Mouse (Mus musculus) spleen, adult 2 months (tissue): Measurements from ENCODE around the gene Apopt1. TPM values are rescaled to one million over a fixed set of nuclear protein-coding genes. Genes with fewer than 3 reads are reported as not detected.

Experiments
- DNase-seq, 2 experiments: peaks; one replicate each; pipeline versions ENCODE4 v3.0.0 to v3.0.0-alpha.2; 2012 to 2021; ENCODE audit warnings: low spot score in 2 of 2, low read depth in 1 of 2
- H3K27ac ChIP-seq: fragments of 200-500 bp; 2 replicates; pipeline ENCODE4 v1.5.1; 2012; ENCODE audit warnings: low read length, inconsistent platforms; ENCODE audit not compliant: insufficient read depth
- H3K27me3 ChIP-seq: fragments of 200-500 bp; 2 replicates; pipeline ENCODE4 v1.6.1; 2012; ENCODE audit warnings: mild to moderate bottlenecking, moderate library complexity, low read length, inconsistent platforms; ENCODE audit not compliant: control insufficient read depth, insufficient read depth
- H3K36me3 ChIP-seq: fragments of 200-500 bp; 2 replicates; pipeline ENCODE4 v1.6.1; 2012; ENCODE audit warnings: mild to moderate bottlenecking, low read length, inconsistent platforms; ENCODE audit not compliant: control insufficient read depth, insufficient read depth
- H3K4me1 ChIP-seq: fragments of 200-500 bp; 2 replicates; pipeline ENCODE4 v1.6.1; 2011; ENCODE audit warnings: inconsistent platforms; ENCODE audit not compliant: control insufficient read depth, insufficient read depth, insufficient read length
- H3K4me3 ChIP-seq: fragments of 200-500 bp; 2 replicates; pipeline ENCODE4 v1.5.1; 2011; ENCODE audit warnings: mild to moderate bottlenecking, inconsistent platforms; ENCODE audit not compliant: insufficient read depth, insufficient read length; ENCODE audit errors: extremely low read depth
- CTCF ChIP-seq: fragments of 200-500 bp; IDR thresholded peaks from 2 replicates; pipeline ENCODE4 v1.5.1; 2011; ENCODE audit warnings: mild to moderate bottlenecking, inconsistent platforms; ENCODE audit not compliant: insufficient read depth, insufficient read length, insufficient replicate concordance; ENCODE audit errors: extremely low read depth
- POLR2A ChIP-seq: fragments of 200-500 bp; IDR thresholded peaks from 2 replicates; pipeline ENCODE4 v1.6.1; 2011; ENCODE audit warnings: low read depth, low read length, inconsistent platforms
- WGBS: fragments of 180-500 bp; shearing (Covaris S2); methylation state at CpG from one replicate; pipeline ENCODE4 v1.1.7; 2018; 5-methylcytosine and 5-hydroxymethylcytosine counted together
- polyA plus RNA-seq: library from polyadenylated mRNA; depleted of rRNA; stranded (reverse); fragments of >200 nt; gene quantifications from 2 replicates; pipeline ENCODE4 v1.2.3, GENCODE M21; 2012

Apopt1 gene
- polyA plus RNA-seq, 1 experiment: 33.3 TPM

GRCm38 (mm10) chr12:111669000-111669788, 43.9 kb upstream of the Apopt1 start:
- peak overlapping the region; percentile 18; the same call in 1 of the 2 replicates for H3K27ac ChIP-seq
- no peak for DNase-seq

GRCm38 (mm10) chr12:111669961-111670360, 43.1 kb upstream of the Apopt1 start:
- Histone ChIP-seq H3K36me3 (no peaks in the 10 kb centered on the region), H3K4me3 (no peak overlapping the region), H3K27ac (no peak overlapping the region), H3K27me3 (peaks cover 9% of the 10 kb centered on the region), H3K4me1 (peaks cover 11% of the 10 kb centered on the region)
- 76% methylated on average over 8 of the region's 8 CpGs for WGBS
- TF ChIP-seq CTCF (no peak), POLR2A (no peak)
- DNase-seq: no peak

More at GRCm38 (mm10) chr12:111669000-111669788, 43.9 kb upstream of the Apopt1 start:
- Histone ChIP-seq H3K27me3 (peaks cover 9% of the 10 kb centered on the region), H3K4me3 (no peak overlapping the region), H3K4me1 (peaks cover 11% of the 10 kb centered on the region), H3K36me3 (no peaks in the 10 kb centered on the region)
- no peak for TF ChIP-seq CTCF
- TF ChIP-seq POLR2A: no peak
- WGBS: 80% methylated on average over 23 of the region's 23 CpGs

- no peak for DNase-seq
- Histone ChIP-seq H3K4me3 (peak overlapping the region; percentile 49; the same call in 1 of the 2 replicates), H3K36me3 (no peaks in the 10 kb centered on the region), H3K4me1 (peaks cover 11% of the 10 kb centered on the region), H3K27ac (no peak overlapping the region), H3K27me3 (peaks cover 9% of the 10 kb centered on the region)
- TF ChIP-seq CTCF (no peak), POLR2A (no peak)
- 47% methylated on average over 28 of the region's 29 CpGs for WGBS
Measured at GRCm38 (mm10) chr12:111670371-111670971, 42.6 kb upstream of the Apopt1 start.

DNA sequence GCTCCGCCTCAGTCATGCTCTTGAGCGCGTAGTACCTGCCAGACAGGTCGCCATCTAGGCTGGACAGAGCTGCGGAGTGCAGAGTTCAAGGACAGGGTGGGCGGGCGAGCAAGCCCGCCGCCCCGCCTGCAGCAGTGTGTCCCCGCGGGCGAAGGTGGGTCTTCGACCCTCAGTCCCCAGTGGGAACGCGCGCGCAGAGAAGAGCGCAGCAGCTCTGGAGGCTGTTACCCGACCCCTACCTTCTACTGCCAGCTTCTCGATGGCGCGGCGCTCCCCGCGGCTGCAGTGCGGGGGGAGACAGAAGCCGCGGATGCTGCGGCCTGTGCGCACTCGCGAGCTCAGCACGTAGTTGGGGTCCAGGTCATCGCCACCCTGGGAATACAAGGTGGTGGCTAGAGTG, 42.1 kb upstream of the Apopt1 start:
- H3K4me1 ChIP-seq: peaks cover 11% of the 10 kb centered on the region
- no peak for TF ChIP-seq POLR2A
- no peak for TF ChIP-seq CTCF
- H3K27me3 ChIP-seq: peaks cover 9% of the 10 kb centered on the region
- 8% methylated on average over 35 of the region's 35 CpGs for WGBS
- H3K36me3 ChIP-seq: no peaks in the 10 kb centered on the region
- H3K4me3 ChIP-seq: peak overlapping the region; percentile 49
- H3K27ac ChIP-seq: no peak overlapping the region
- DNase-seq: no peak

DNA sequence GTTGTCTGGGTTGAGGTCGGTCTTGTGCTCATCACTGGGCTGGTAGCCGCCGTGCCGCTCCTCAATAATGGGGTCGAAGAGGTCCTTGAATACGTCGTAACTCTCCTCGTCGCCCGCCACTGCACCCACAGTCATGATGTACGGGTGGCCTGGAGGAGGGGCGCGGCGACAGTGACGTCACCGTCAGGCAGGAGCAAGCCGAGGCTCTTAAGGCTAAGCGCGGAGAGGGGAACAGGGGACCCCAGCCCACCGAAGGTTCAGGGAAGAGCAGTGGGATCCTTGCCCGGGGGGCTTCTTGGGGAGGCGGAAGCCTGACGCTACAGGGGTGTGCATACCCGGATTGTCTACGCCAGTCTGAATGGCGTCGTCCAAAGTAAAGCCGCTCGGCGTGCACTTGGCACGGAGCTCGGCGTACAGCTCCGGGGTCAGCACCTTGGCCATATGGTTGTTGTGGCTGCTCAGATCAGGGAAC, 41.6 kb upstream of the Apopt1 start:
- Histone ChIP-seq H3K4me1 (peaks cover 11% of the 10 kb centered on the region), H3K36me3 (no peaks in the 10 kb centered on the region), H3K27ac (no peak overlapping the region), H3K4me3 (peak overlapping the region; percentile 49), H3K27me3 (peaks cover 9% of the 10 kb centered on the region)
- TF ChIP-seq CTCF: no peak
- TF ChIP-seq POLR2A: no peak
- peak in 1 of 2 experiments; percentile 35 for DNase-seq
- 1% methylated on average over 34 of the region's 34 CpGs for WGBS

- H3K36me3 ChIP-seq: no peaks in the 10 kb centered on the region
- peaks cover 11% of the 10 kb centered on the region for H3K4me1 ChIP-seq
- under 1% methylated on average over 31 of the region's 31 CpGs for WGBS
- no peak within 1 kb of the TSS for H3K27ac ChIP-seq
- TF ChIP-seq CTCF (no peak), POLR2A (peak; percentile 9; the same call in 1 of the 2 replicates)
- DNase-seq: peak in 1 of 2 experiments; percentile 32
- peaks cover 9% of the 10 kb centered on the region for H3K27me3 ChIP-seq
- H3K4me3 ChIP-seq: peak within 1 kb of the TSS; percentile 49
Measured at GRCm38 (mm10) chr12:111672176-111672575, 40.9 kb upstream of the Apopt1 start, which contains the start of gene Ckb. Ckb (minus strand) TSS chr12:111672338.
